Mouse (Mus musculus): ENCODE data around the gene Miga2. TPM values are rescaled to one million over a fixed set of nuclear protein-coding genes. Genes with fewer than 3 reads are reported as not detected.
A peak's percentile ranks its signal among the peaks of the same experiment; 100 is the strongest.

Gene Miga2
- polyA plus RNA-seq (2016; fragmentation: Nextera tagmentation; extraction: Ambion mirVana), result 26.9 and 30.6 TPM in 2 replicates

GRCm38 (mm10) chr2:30363773-30364650 lies at the start of gene Miga2:
Gene Miga2 (plus strand): TSS chr2:30364233.
- Histone ChIP-seq H3K36me3 (peaks cover 21% of the 10 kb centered on the region), H3K9me3 (no peaks in the 10 kb centered on the region), H3K27me3 (no peaks in the 10 kb centered on the region), H3K4me1 (replicated peaks) (peaks cover 12% of the 10 kb centered on the region), H3K4me3 (replicated peaks) (peak within 1 kb of the TSS; percentile 94), H3K4me2 (peak within 1 kb of the TSS; percentile 97), H3K27ac (peak within 1 kb of the TSS; percentile 64), H3K9ac (replicated peaks) (peak within 1 kb of the TSS; percentile 88)
- WGBS, result under 1% methylated on average over 54 of the region's 54 CpGs
- ATAC-seq (ENCODE audit: insufficient number of reproducible peaks, insufficient read depth, low FRiP score, low TSS enrichment, low read depth), result peak; percentile 99

- no peak for ATAC-seq (ENCODE audit: insufficient number of reproducible peaks, insufficient read depth, low FRiP score, low TSS enrichment, low read depth)
- H3K27me3 ChIP-seq, result no peaks in the 10 kb centered on the region
- H3K4me3 ChIP-seq (replicated peaks), result no peak overlapping the region
- WGBS, result 93% methylated on average over 4 of the region's 4 CpGs
- H3K9me3 ChIP-seq, result no peaks in the 10 kb centered on the region
- H3K27ac ChIP-seq, result no peak overlapping the region
- no peak overlapping the region for H3K9ac ChIP-seq (replicated peaks)
- H3K4me2 ChIP-seq, result no peak overlapping the region
- peaks cover 93% of the 10 kb centered on the region for H3K36me3 ChIP-seq
- no peaks in the 10 kb centered on the region for H3K4me1 ChIP-seq (replicated peaks)
These were observed 47.9 kb upstream of the Miga2 start for GRCm38 (mm10) chr2:30316136-30316535.

GRCm38 (mm10) chr2:30316955-30317354 lies 47.1 kb upstream of the Miga2 start:
- Histone ChIP-seq H3K36me3 (peaks cover 96% of the 10 kb centered on the region), H3K9me3 (no peaks in the 10 kb centered on the region), H3K27ac (no peak overlapping the region), H3K4me1 (replicated peaks) (no peaks in the 10 kb centered on the region), H3K9ac (replicated peaks) (no peak overlapping the region), H3K27me3 (no peaks in the 10 kb centered on the region), H3K4me2 (no peak overlapping the region), H3K4me3 (replicated peaks) (no peak overlapping the region)
- 88% methylated on average over 5 of the region's 5 CpGs for WGBS
- ATAC-seq (ENCODE audit: insufficient number of reproducible peaks, insufficient read depth, low FRiP score, low TSS enrichment, low read depth), result no peak

- H3K27me3 ChIP-seq, result no peaks in the 10 kb centered on the region
- no peak overlapping the region for H3K27ac ChIP-seq
- no peak overlapping the region for H3K4me3 ChIP-seq (replicated peaks)
- no peak overlapping the region for H3K4me2 ChIP-seq
- no peak overlapping the region for H3K9ac ChIP-seq (replicated peaks)
- H3K4me1 ChIP-seq (replicated peaks), result no peaks in the 10 kb centered on the region
- no peaks in the 10 kb centered on the region for H3K9me3 ChIP-seq
- WGBS, result 94% methylated on average over 4 of the region's 4 CpGs
- H3K36me3 ChIP-seq, result peaks cover 96% of the 10 kb centered on the region
- ATAC-seq (ENCODE audit: insufficient number of reproducible peaks, insufficient read depth, low FRiP score, low TSS enrichment, low read depth), result no peak
These were observed 44.8 kb upstream of the Miga2 start for GRCm38 (mm10) chr2:30319260-30319659.

- H3K4me1 ChIP-seq (replicated peaks), result no peaks in the 10 kb centered on the region
- H3K9ac ChIP-seq (replicated peaks), result no peak overlapping the region
- no peak for ATAC-seq (ENCODE audit: insufficient number of reproducible peaks, insufficient read depth, low FRiP score, low TSS enrichment, low read depth)
- peaks cover 96% of the 10 kb centered on the region for H3K36me3 ChIP-seq
- no peaks in the 10 kb centered on the region for H3K9me3 ChIP-seq
- H3K27ac ChIP-seq, result no peak overlapping the region
- 91% methylated on average over 7 of the region's 7 CpGs for WGBS
- H3K27me3 ChIP-seq, result no peaks in the 10 kb centered on the region
- no peak overlapping the region for H3K4me3 ChIP-seq (replicated peaks)
- no peak overlapping the region for H3K4me2 ChIP-seq
These were observed 40.9 kb upstream of the Miga2 start for GRCm38 (mm10) chr2:30323111-30323510.

GRCm38 (mm10) chr2:30325296-30325695 lies 38.7 kb upstream of the Miga2 start:
- Histone ChIP-seq H3K4me3 (replicated peaks) (no peak overlapping the region), H3K4me1 (replicated peaks) (no peaks in the 10 kb centered on the region), H3K9me3 (no peaks in the 10 kb centered on the region), H3K27ac (no peak overlapping the region), H3K9ac (replicated peaks) (no peak overlapping the region), H3K27me3 (no peaks in the 10 kb centered on the region), H3K36me3 (peaks cover 98% of the 10 kb centered on the region), H3K4me2 (no peak overlapping the region)
- WGBS, result 94% methylated on average over 5 of the region's 5 CpGs
- ATAC-seq (ENCODE audit: insufficient number of reproducible peaks, insufficient read depth, low FRiP score, low TSS enrichment, low read depth), result no peak

- Histone ChIP-seq H3K4me1 (replicated peaks) (no peaks in the 10 kb centered on the region), H3K9me3 (no peaks in the 10 kb centered on the region), H3K36me3 (peaks cover 98% of the 10 kb centered on the region), H3K27me3 (no peaks in the 10 kb centered on the region), H3K9ac (replicated peaks) (no peak overlapping the region), H3K4me3 (replicated peaks) (no peak overlapping the region), H3K27ac (no peak overlapping the region), H3K4me2 (no peak overlapping the region)
- WGBS, result 95% methylated on average over 7 of the region's 7 CpGs
- ATAC-seq (ENCODE audit: insufficient number of reproducible peaks, insufficient read depth, low FRiP score, low TSS enrichment, low read depth), result no peak
These were observed 36.8 kb upstream of the Miga2 start for GRCm38 (mm10) chr2:30327276-30327675.

GRCm38 (mm10) chr2:30328791-30329190 lies 35.2 kb upstream of the Miga2 start:
- Histone ChIP-seq H3K9ac (replicated peaks) (no peak overlapping the region), H3K9me3 (no peaks in the 10 kb centered on the region), H3K36me3 (peaks cover 98% of the 10 kb centered on the region), H3K27me3 (no peaks in the 10 kb centered on the region), H3K27ac (no peak overlapping the region), H3K4me1 (replicated peaks) (no peaks in the 10 kb centered on the region), H3K4me3 (replicated peaks) (no peak overlapping the region), H3K4me2 (no peak overlapping the region)
- WGBS, result 97% methylated on average over 3 of the region's 3 CpGs
- no peak for ATAC-seq (ENCODE audit: insufficient number of reproducible peaks, insufficient read depth, low FRiP score, low TSS enrichment, low read depth)

- no peak for ATAC-seq (ENCODE audit: insufficient number of reproducible peaks, insufficient read depth, low FRiP score, low TSS enrichment, low read depth)
- Histone ChIP-seq H3K27me3 (no peaks in the 10 kb centered on the region), H3K27ac (no peak overlapping the region), H3K4me2 (no peak overlapping the region), H3K9me3 (no peaks in the 10 kb centered on the region), H3K4me3 (replicated peaks) (no peak overlapping the region), H3K36me3 (peaks cover 100% of the 10 kb centered on the region), H3K4me1 (replicated peaks) (no peaks in the 10 kb centered on the region), H3K9ac (replicated peaks) (no peak overlapping the region)
- WGBS, result 96% methylated on average over 2 of the region's 2 CpGs
These were observed 28.7 kb upstream of the Miga2 start for GRCm38 (mm10) chr2:30335324-30335723.

GRCm38 (mm10) chr2:30336174-30336915 lies 27.7 kb upstream of the Miga2 start:
- Histone ChIP-seq H3K27me3 (no peaks in the 10 kb centered on the region), H3K36me3 (peaks cover 100% of the 10 kb centered on the region), H3K4me2 (no peak overlapping the region), H3K27ac (no peak overlapping the region), H3K9ac (replicated peaks) (no peak overlapping the region), H3K9me3 (no peaks in the 10 kb centered on the region), H3K4me3 (replicated peaks) (no peak overlapping the region), H3K4me1 (replicated peaks) (no peaks in the 10 kb centered on the region)
- 84% methylated on average over 16 of the region's 16 CpGs for WGBS
- no peak for ATAC-seq (ENCODE audit: insufficient number of reproducible peaks, insufficient read depth, low FRiP score, low TSS enrichment, low read depth)

GRCm38 (mm10) chr2:30337179-30337578 lies 26.9 kb upstream of the Miga2 start:
- Histone ChIP-seq H3K27me3 (no peaks in the 10 kb centered on the region), H3K9me3 (no peaks in the 10 kb centered on the region)
- 69% methylated on average over 12 of the region's 12 CpGs for WGBS

More at GRCm38 (mm10) chr2:30337179-30337578, 26.9 kb upstream of the Miga2 start:
- H3K4me1 ChIP-seq (replicated peaks), result no peaks in the 10 kb centered on the region
- ATAC-seq (ENCODE audit: insufficient number of reproducible peaks, insufficient read depth, low FRiP score, low TSS enrichment, low read depth), result no peak
- peaks cover 100% of the 10 kb centered on the region for H3K36me3 ChIP-seq
- H3K27ac ChIP-seq, result no peak overlapping the region
- no peak overlapping the region for H3K4me3 ChIP-seq (replicated peaks)
- H3K4me2 ChIP-seq, result no peak overlapping the region
- H3K9ac ChIP-seq (replicated peaks), result no peak overlapping the region

All from limb, embryonic 12.5 days (tissue).